Mouse (Mus musculus): Measurements from ENCODE around the gene Iqca. TPM values are rescaled to one million over a fixed set of nuclear protein-coding genes. Genes with fewer than 3 reads are reported as not detected.

The Iqca gene
- total RNA-seq (2021), result 1 to 10 TPM in 1 of 2 experiments, under 1 TPM in 1; 0.34 to 1.0 TPM

DNA sequence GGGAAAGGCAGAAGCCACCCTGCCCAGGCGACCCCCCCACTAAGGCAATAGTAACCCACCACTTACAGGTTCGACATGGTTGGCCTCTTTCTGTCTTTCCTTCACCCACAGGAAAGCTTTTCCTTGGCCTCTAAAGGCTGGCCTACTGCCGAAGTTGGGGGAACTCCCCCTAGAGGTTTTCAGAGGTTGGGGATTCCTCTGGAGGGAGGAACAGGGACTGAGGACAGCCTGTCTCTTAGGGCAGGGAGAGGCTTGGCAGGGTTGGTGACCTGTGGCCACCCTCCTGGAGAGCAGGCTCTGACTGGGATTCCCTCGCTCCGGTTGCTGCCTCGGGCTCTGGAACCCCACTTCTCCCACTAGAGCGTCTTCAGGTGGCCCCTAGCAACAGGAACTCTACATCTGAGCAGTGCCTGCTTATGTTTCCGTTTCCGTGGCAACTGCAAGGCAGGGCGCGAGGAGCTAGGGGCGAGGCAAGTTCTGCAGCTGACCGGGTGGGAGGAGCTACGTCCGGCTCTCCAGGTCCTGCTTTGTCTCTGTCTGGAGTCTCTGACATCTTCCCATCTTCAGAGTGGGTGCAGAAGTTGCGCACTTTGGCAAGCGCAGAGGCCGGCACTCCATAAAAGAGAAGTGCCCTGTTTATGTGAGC, at the start of gene Iqca:
Gene Iqca (minus strand): TSS at position 303 of the 646 bp plus-strand sequence.
- DNase-seq (ENCODE audit: low spot score in 2 of 2), result peak; percentile 55 to 59
- intact Hi-C loops (cut with DNase I), result no loop called here

DNA sequence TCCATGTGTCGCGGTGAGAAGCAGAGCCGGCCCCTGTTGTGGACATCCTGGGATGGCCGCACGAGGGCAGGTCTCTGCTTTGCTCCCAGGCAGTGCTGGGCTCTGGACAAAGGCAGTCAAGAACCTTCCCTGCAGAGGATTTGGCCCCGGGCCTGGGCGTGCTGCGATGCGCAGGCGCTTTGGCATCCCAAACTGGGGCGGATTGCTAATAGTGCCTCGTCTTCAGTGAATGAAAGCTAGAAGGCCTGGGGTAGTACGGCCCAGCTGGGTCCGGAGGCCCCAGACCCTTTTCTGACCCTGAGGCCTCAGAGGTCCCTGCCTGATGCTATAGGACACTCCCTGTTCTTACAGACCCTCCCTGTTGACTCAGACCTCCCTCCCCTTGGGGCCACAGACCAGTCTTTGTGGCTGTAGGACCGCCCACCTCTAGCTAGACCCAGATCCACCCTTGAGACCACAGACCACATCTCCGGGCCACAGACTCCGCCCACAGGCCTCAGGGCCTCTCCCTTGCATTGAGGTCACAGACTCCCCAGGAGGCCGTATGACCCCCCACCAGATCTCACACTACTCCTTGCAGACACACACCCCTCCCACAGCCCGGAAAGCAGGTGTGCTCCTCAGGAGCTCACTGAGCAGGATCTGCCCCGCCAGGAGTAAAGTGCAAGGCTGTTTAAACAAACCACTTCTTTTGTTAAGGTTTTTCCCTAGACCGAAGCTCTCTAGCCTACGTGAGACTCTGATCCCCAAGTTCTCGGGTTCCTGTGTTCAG, 49.2 kb upstream of the Iqca start:
- intact Hi-C loops (cut with DNase I), result loop anchor here (5.0 to 10.0 kb wide), 2 partner anchors 140 to 162 kb away; no protein-coding TSS in a partner anchor
- peak; percentile 40 to 50 for DNase-seq (ENCODE audit: low spot score in 2 of 2)

DNA sequence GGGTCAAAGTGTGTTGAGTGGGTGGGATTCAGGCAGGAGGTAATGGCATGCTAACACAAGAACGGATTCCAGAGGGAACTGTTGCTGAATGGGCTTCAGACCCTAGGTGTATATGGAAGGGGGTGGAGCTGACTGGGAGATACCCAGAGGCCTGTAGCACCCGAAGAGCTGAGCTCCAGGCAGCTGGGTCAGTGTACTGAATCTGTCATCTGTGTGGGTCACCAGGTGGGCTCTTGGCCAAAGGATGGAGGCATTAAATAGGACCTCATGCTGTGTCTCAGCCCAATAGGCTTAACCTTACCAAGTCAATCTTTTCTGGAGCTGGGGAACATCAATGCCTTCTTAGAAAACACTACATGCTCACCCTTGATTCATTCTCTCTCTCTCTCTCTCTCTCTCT, 48.5 kb upstream of the Iqca start:
- intact Hi-C loops (cut with DNase I), result loop anchor here (5.0 to 10.0 kb wide), 2 partner anchors 139 to 163 kb away; no protein-coding TSS in a partner anchor
- DNase-seq (ENCODE audit: low spot score in 2 of 2), result no peak

DNA sequence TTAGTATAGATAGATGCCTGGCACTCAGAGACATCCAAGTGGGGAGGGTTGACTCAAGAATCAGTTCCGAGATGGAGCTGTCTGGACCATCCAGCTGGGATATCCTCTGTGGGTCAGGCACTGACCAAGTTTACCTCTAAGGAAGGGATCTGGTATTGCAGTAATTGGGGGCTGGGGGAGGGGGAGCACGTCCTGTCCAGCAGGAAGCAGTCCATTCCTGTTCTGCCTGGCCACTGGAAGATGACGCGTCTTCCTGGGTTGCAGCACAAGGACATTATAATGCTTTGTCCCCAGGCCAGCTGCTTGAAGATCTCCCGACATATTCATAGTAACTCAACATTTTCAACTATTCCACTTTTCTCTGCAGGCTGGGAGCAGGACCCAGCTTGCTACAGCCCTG, 48.0 kb upstream of the Iqca start:
- DNase-seq (ENCODE audit: low spot score in 2 of 2), result no peak
- intact Hi-C loops (cut with DNase I), result loop anchor here (5.0 to 10.0 kb wide), 2 partner anchors 139 to 164 kb away; no protein-coding TSS in a partner anchor

DNA sequence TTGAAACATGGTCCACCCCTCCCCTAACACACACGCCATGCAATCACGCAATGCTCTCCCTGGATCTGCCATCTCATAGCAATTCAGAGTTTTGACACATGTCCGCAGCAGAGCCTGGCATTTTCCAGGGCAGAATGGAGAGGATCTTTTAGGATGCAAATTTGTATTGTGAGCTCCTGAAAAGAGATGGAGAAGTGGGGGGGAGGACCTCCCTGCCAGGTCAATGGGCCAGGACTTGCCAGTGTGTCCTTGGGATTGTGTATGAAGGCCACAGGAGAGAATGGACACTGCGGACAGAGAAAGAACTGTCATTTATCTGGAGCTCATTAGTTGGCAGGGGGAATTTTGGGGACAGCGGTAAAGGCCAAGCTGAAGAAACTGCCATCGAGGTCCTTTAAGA, 35.8 kb upstream of the Iqca start:
- intact Hi-C loops (cut with DNase I), result no loop called here

DNA sequence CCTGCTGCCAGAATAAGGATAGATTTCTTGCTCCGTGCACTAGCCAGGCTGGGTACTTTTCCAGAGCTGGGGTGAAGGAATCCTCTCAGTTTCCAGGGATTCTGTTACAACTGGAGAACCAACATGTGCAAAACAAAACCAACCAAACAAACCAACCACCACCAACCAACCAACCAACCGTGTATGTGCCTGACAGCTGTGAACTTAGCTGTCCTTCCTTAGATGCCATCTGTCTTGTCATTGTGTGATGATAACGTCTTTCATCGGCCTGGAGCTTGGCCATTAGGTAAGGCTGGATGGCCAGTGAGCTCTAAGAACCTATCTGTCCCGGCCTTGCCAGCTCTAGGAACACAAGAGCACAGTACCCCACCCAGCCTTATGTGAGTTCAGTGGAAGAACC, 33.7 kb upstream of the Iqca start:
- DNase-seq (ENCODE audit: low spot score in 2 of 2), result no peak
- intact Hi-C loops (cut with DNase I), result no loop called here

More for the DNA sequence above, 35.8 kb upstream of the Iqca start:
- no peak for DNase-seq (ENCODE audit: low spot score in 2 of 2)

DNA sequence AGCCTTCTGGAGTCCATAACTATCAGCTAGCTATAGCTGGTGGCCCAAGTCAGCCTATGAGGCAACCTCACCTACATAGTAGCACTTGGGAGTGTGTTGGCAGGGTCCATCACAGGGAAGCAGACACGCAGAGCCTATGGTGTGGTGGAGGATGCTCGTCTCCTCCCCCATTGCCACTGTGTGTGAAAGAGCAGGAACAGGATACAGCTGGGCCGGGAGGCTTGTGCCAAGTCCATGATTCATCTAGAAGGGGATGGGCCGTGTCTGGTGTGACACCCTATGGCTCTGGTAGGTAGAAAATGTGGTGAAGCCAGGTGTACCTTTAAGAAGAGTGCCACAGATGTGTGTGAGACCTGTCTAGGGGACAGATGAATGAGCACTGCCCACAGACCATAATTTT, 33.0 kb upstream of the Iqca start:
- intact Hi-C loops (cut with DNase I), result no loop called here
- DNase-seq (ENCODE audit: low spot score in 2 of 2), result no peak

DNA sequence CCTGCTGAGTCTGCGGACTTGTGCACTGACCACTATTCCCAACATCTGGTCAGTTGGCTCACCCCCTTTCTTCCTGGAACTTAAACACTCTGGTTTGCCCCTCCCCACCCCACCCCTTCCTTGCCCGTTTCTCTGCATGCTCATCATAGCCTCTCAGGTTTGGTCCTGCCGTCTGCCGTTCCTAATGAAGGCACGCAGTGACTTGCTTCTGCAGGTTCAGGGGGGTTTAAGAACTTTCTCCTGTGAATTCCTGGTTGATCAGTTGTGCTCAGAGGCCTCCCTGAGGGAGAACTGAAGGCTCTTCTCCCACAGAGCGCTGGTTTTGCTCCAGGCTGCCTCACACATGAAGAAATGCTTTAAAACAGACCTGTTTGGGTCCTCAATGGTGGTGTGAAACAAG, 30.4 kb upstream of the Iqca start:
- no peak for DNase-seq (ENCODE audit: low spot score in 2 of 2)
- intact Hi-C loops (cut with DNase I), result no loop called here

DNA sequence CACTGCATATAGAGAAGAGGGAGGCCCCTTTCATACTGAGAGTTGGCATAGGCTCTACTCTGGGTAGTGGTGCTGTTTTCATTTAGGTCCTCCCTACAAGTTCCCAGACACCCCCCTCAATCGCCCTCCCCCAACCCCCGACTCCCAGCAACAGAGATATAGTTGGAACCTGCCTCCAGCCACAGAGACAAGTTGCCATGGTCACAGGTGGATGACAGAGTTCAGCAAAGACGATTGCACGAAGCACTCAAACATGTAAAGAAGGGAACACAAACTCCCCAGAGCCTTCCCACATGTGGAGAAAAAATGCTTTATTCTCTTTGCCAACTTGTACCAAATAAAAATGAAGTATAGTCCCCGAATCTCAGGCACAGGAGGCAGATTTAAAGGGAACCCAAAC, 29.3 kb upstream of the Iqca start:
- intact Hi-C loops (cut with DNase I), result no loop called here
- DNase-seq (ENCODE audit: low spot score in 2 of 2), result no peak

DNA sequence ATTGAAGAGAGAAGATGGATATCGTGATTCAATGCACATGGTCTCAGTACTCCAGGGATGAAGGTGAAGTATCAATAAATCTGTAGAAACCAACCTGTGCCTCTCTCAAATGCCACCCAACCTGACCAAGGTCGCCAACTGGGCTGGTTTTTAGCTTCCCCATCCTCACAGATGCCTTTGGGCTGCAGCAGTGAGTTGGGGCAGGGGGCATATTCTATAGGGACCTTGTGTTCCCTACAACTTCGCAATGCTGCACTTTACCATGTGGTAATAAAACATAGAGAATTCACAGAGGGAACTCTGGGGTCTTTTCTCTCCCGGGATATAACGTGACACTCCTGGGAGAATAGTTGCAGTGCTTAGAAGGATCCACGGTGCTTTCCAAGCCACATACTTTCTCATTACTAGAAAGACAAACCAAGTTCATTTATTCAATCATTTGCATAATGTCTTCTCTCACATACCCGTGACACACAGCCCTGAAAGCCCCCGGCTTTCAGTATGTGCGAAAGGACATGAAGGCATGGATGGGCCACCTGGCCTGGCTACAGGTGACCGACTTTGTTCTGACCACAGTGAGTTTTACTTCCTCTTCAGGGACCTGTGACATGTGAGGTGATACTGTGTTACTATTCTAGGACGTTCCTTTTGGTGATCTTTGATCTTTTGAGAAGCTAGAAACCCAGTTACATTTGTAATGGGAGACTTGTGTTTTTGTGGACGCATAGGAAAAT, 27.9 kb upstream of the Iqca start:
- intact Hi-C loops (cut with DNase I), result no loop called here
- no peak for DNase-seq (ENCODE audit: low spot score in 2 of 2)

DNA sequence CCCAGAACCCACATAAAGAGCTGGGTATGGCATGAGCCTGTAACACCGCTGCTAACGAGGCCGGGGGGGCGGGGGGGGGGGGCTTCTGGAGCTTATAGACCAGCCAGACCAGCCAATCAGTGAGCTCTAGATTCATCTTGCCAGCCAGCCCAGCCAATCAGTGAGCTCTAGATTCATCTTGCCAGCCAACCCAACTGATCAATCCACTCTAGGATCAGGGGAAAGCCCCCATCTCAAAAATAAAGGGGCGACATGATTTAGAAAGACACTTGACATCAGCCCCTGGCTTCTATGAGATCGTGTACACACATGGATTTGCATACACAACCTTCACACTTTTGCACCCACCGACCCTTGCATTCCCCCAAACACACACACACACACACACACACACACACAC, 27.3 kb upstream of the Iqca start:
- intact Hi-C loops (cut with DNase I), result no loop called here
- DNase-seq (ENCODE audit: low spot score in 2 of 2), result no peak

DNA sequence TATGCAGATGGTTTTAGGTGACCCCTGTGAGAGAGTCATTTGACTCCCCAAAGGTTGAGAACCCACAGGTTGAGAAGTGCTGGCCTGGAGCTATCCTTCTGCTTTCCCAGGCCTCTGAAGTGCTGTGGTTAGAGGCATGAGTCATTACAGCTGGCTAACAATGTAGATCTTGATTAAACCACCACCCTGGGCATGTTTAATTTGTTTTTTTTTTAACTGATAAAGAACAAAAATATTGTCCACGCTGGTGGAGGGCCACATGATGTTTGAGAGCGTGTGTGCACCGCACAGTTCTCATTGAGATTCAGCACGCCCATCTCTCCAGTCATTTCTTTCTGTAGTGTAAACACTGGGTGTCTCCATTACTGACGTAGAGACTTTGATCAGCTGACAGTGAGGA, 24.8 kb upstream of the Iqca start:
- intact Hi-C loops (cut with DNase I), result no loop called here
- no peak for DNase-seq (ENCODE audit: low spot score in 2 of 2)

DNA sequence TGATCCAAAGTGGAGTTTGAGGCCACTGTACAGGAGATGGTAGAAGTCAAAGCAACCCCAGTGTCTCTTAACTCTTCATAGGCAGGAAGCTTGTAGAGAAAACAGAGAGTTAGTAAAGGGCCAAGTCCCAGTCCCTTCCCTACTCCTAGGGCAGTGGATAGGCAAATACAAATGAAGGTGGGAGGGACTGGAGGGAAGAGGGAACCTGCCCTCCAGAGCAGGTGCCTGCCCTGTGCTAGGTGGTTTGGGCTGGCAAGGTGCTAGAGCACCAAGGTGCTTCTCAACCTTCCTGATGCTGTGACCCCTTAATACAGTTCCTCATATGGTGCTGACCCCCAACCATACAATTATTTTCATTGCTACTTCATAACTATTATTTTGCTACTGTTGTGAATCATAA, 24.4 kb upstream of the Iqca start:
- intact Hi-C loops (cut with DNase I), result no loop called here
- DNase-seq (ENCODE audit: low spot score in 2 of 2), result no peak

DNA sequence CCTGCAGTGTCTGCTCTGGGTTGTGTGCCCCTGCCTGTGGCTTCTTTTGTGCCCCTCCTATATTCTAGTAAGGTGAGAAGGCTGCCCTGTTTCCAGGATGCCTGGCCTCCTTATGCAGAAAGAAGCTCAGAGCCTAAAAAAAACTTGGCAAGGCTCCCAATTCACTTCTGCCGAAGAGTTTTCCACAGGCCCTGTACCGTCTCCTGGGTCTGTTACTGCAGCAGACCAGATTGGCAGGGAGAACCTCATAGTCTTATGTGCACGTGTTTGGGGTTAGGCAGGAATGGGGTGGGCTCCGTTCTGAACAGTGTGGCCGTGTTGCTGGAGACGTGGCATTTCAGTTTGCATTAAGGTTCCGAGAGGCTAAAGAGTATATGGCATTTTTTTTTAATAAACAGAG, 23.0 kb upstream of the Iqca start:
- DNase-seq (ENCODE audit: low spot score in 2 of 2), result no peak
- intact Hi-C loops (cut with DNase I), result no loop called here

DNA sequence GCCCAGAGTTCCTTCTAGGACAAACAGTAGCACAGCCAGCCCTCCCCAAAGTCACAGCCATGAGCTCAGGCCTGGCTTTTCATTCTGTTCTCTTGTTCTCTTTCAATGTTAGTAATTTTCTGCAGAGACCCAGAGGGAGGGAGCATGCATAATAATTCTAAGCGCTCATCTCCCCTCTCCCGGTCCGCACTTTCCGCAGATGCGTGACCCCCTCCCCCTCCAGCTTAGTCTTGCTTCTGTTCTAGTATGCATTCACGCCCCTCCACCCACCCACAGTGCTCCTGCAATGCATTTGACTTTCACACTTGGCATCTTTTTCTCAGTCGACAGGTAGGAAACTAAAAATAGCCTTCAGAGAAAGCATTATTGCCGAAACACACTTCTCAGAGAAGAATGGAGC, 21.1 kb upstream of the Iqca start:
- intact Hi-C loops (cut with DNase I), result no loop called here
- no peak for DNase-seq (ENCODE audit: low spot score in 2 of 2)

DNA sequence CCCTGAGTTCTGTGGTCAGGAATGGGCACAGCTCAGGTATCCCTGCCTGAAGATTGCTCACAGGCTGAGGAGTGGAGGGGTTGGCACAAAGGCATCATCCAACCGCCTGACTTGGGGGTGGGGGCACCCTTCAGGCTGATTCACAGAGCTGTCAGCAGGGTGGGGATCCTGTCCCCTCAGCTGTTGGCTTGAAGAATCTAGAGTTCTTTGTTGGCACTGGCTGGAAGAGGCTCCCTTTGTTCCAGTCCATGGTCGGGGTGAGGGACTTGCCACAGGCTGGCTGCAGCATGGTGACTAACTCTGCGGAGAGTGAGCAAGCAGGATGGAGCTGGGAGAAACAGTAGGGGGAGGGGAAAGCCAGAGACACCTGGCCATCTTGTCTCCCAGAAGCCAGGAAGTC, 11.1 kb upstream of the Iqca start:
- intact Hi-C loops (cut with DNase I), result no loop called here
- no peak for DNase-seq (ENCODE audit: low spot score in 2 of 2)

DNA sequence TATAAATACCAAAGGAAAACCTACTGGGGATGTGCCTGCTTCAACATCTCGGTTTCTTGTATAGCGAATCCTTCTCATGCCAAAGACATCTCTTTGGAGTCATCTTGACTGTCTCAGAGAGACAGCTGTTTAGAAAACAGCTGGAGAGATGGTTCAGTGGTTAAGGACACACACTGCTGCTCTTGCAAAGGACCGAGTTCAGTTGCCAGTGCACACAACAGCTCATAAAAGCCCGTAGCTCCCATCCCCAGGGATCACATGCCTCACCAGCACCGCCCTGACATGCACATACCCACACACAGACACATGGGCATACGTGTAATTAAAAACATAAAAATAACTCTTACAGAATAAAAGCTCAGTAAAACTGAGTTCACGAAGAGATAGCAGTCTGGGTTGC, 10.0 kb upstream of the Iqca start:
- DNase-seq (ENCODE audit: low spot score in 2 of 2), result no peak
- intact Hi-C loops (cut with DNase I), result no loop called here

DNA sequence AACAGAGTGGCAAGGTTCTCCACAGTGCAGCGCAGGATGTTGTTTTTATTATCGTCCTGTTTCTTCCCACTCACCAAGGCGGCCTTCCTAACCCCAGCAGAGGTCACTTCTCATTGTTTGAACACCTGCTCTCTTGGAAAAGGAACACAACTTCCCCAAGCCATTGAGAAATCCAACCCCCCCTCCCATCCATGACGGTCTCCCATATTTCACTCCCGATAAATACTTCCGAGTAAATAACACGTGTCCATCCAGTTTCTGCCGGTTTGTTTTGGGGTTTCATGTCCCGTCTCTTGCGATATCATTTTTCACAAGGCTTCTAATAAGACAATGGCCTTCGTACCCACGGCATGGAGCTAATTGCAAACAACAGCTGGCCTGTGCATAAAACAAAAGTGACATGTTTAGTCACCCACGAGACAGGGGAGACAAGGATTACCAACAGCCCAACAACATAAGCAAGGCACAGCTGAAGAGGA, 9.2 kb upstream of the Iqca start:
- DNase-seq (ENCODE audit: low spot score in 2 of 2), result no peak

DNA sequence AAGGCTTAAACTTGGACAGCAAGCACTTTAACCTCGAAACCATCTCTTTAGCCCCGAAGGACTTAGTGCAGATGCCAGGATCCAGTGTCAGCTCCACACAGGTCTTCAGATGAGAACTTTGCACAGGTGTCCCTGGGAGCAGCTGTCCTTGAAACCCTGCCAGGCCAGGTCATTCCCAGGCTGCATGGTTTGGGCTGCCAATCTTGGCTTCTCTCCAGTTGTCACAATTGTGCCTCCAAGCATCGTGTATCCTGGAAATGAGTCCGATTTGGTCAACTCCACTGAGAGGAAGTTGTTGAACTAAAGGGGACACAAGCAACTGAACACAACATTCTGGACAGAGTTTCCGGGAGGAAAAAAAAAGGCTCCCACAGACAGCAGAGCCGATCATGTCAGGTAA, 8.4 kb upstream of the Iqca start:
- intact Hi-C loops (cut with DNase I), result no loop called here
- no peak for DNase-seq (ENCODE audit: low spot score in 2 of 2)

More for the DNA sequence above, 9.2 kb upstream of the Iqca start:
- intact Hi-C loops (cut with DNase I), result no loop called here

DNA sequence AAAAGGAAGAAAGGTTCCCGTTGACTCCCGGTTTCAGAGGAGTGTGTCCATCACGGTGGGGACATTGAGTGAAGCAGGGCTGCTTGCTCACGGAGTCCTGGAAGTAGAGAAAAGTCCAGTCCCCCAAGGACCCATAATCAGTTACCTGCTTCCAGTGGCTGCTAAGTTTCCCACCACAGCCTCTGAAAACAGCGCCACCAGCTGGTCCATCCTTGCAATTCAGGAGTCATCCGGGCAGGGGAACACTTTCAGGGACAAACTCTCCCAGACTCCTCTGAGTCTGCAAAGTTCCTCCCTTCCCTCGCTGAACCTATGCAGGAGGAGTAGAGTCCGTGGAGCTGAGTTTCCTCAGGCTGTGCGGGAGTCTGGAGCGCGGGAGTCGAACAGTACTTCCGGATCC, 6.7 kb upstream of the Iqca start:
- no peak for DNase-seq (ENCODE audit: low spot score in 2 of 2)
- intact Hi-C loops (cut with DNase I), result no loop called here
